Mouse (Mus musculus) midbrain, embryonic 15.5 days (tissue): ENCODE data around the gene Cdh11. TPM values are rescaled to one million over a fixed set of nuclear protein-coding genes. Genes with fewer than 3 reads are reported as not detected.

Experiments
- microRNA-seq: library from miRNA; unstranded; fragments of <30 nt; microRNA quantifications from one replicate; pipeline ENCODE4, GENCODE M21; 2016
- polyA plus RNA-seq: library from polyadenylated mRNA; unstranded; fragments of >200 nt; fragmentation: Nextera tagmentation; extraction: Ambion mirVana; gene quantifications from 2 replicates; pipeline ENCODE4 v1.2.1, GENCODE M21; 2015

The Cdh11 gene
- polyA plus RNA-seq, 1 experiment from 2014 or later = 42.6 TPM

Small RNA genes within 50 kb of the gene (microRNA-seq; reads per million reads assigned to microRNA genes)
- gene Gm26301 = not detected
